Mouse (Mus musculus) C3H10T1/2 (cell line): ENCODE data around the gene Col9a3. TPM values are rescaled to one million over a fixed set of nuclear protein-coding genes. Genes with fewer than 3 reads are reported as not detected.

Source experiments
- polyA plus RNA-seq, 2 experiments: library from polyadenylated mRNA; unstranded; fragments of >200 nt; fragmentation: generic; extraction: Trizol; gene quantifications; one replicate each; pipeline ENCODE4 v1.2.1; 2012; ENCODE audit warnings: missing spikeins in 2 of 2

The Col9a3 gene
- 1 to 10 TPM in 1 of 2 experiments, under 1 TPM in 1; 0.16 to 1.4 TPM for polyA plus RNA-seq

DNA sequence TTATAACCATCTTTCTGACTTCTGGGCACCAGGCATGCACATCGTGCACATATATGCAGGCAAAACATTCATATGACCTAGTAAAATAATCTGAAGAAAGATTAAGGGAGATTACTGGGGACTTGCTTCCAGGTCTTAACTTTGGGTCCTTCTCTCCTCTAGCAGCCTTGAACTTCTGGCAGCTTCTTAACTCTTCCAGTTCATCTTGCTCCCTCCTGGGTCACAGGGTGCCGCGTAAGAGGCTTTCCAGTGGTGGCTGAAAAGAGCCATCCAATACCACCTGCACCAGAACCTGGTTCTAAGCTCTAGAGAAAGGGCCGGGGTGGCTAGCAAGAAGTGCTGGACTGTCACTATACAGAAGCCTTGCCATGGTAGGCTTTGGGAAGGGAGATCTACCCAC, at the start of gene Col9a3:
TSS of gene Col9a3 (plus strand) at position 301 of the 400 bp plus-strand sequence.

GRCm38 (mm10) chr2:180581002-180581401, 16.6 kb upstream of the Col9a3 start, which contains the start of gene Mrgbp:
TSS of gene Mrgbp (plus strand) at chr2:180581304.

GRCm38 (mm10) chr2:180589123-180589831, 8.3 kb upstream of the Col9a3 start, which contains the start of gene Ogfr:
TSS of gene Ogfr (plus strand) at chr2:180589245.

GRCm38 (mm10) chr2:180642555-180643260, 45.1 kb downstream of the Col9a3 start, which contains the start of gene Tcfl5:
TSS of gene Tcfl5 (minus strand) at chr2:180642708.

Other genes with a start within 250 kb of the Col9a3 start
- gene Slco4a1, start 141.5 kb upstream of the Col9a3 start, polyA plus RNA-seq = 1 to 10 TPM in 1 of 2 experiments, not detected in 1; 2.5 TPM
- gene Ntsr1, start 97.8 kb upstream of the Col9a3 start, polyA plus RNA-seq = not detected
- gene Mrgbp, start 16.5 kb upstream of the Col9a3 start, polyA plus RNA-seq = 10 to 100 TPM in 1 of 2 experiments, 1 to 10 TPM in 1; 4.5 to 13.7 TPM
- 10 to 100 TPM; 41.1 to 83.0 TPM for gene Ogfr, start 8.5 kb upstream of the Col9a3 start, polyA plus RNA-seq
- not detected for gene Tcfl5, start 44.9 kb downstream of the Col9a3 start, polyA plus RNA-seq
- gene Dido1, start 112.2 kb downstream of the Col9a3 start, polyA plus RNA-seq = 1 to 10 TPM in 1 of 2 experiments, under 1 TPM in 1; 0.96 to 8.3 TPM
- 10 to 100 TPM; 12.0 to 35.0 TPM for gene Gid8, start 112.3 kb downstream of the Col9a3 start, polyA plus RNA-seq
- gene Slc17a9, start 127.5 kb downstream of the Col9a3 start, polyA plus RNA-seq = under 1 TPM in 1 of 2 experiments, not detected in 1; 0.28 TPM
- gene Bhlhe23, start 179.1 kb downstream of the Col9a3 start, polyA plus RNA-seq = not detected